Mouse (Mus musculus): ENCODE results near the gene Tsen2. TPM values are rescaled to one million over a fixed set of nuclear protein-coding genes. Genes with fewer than 3 reads are reported as not detected.

The Tsen2 gene
- 6.8 and 8.1 TPM in 2 replicates for polyA plus RNA-seq (2012; rRNA removed; ENCODE audit: low replicate concordance)

GRCm38 (mm10) chr6:115544442-115544970, at the start of gene Tsen2:
Tsen2 (plus strand) TSS chr6:115544664.

DNA sequence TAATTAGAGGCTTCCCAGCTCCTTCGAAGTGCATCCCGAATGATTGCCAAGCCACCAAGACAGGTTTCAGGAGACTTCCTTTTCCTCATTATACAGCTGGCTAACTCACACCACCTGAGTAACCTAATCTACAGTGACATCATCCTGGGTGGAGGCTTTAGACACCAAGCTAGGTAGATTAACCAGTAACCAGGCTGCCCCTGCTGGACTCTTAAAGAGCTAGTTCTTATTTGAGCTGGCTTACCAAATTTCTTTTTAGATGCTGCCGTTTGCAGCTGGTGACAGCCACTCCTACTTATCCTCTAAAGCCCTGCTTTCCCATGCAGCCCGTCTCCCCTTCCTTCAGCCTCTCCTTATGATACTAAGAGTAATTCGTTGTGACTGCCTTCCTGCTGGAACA, 48.0 kb downstream of the Tsen2 start, which contains the start of gene Mkrn2os:
TSS of gene Mkrn2os (minus strand) at position 119 of the 400 bp plus-strand sequence.

DNA sequence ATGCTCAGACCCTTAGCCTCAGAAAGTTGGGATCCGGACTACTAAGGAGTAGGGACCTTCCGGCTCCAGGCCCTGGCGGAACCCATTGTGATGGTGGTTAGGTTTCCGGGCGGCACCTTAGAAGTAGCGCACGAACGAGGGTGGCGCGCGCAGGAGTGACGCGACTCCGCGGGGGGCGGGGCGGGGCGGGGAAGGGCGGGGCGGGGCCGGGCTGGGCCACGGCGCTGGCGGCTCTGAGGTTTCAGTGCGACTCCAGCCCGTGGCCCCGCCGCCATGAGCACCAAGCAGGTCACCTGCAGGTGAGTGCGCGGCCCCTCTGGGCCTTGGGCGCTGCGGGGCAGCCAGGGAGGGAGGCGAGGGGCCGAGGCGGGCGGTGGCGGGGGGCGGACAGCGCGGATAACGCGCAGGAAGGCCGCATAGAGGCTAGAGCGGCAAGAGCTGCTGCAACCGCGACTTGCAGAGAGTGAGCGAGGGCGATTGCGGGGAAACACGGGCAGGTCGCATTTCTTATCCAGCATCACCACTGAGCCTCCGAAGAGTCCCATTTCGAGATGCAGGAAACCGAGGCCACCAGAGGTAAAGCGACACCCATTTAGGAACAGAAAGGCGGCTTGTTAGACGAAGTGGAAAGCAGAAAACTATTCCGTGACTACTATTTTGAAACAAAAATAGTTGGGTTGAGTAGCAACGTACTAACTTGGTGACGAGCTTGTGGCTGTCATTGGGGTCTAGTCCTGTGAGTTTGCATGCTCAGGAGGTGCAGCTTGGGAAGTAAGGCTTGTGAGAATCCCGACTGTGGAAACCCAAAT, 57.5 kb downstream of the Tsen2 start, which contains the start of gene Mkrn2:
TSS of gene Mkrn2 (plus strand) at position 188 of the 809 bp plus-strand sequence.

Other genes starting within 250 kb of the Tsen2 start
- 113 and 297 TPM in 2 replicates for gene Pparg, start 183.7 kb upstream of the Tsen2 start, polyA plus RNA-seq (2012; rRNA removed; ENCODE audit: low replicate concordance)
- gene Mkrn2os, start 47.9 kb downstream of the Tsen2 start, polyA plus RNA-seq (2012; rRNA removed; ENCODE audit: low replicate concordance): 1.0 TPM in 1 of 2 replicates, not detected in the other
- gene Mkrn2, start 57.2 kb downstream of the Tsen2 start, polyA plus RNA-seq (2012; rRNA removed; ENCODE audit: low replicate concordance): 82.4 and 102 TPM in 2 replicates
- gene Raf1, start 132.0 kb downstream of the Tsen2 start, polyA plus RNA-seq (2012; rRNA removed; ENCODE audit: low replicate concordance): 159 and 176 TPM in 2 replicates
- 0.30 and 2.7 TPM in 2 replicates for gene Tmem40, start 217.7 kb downstream of the Tsen2 start, polyA plus RNA-seq (2012; rRNA removed; ENCODE audit: low replicate concordance)
- 2.2 and 13.8 TPM in 2 replicates for gene Cand2, start 229.9 kb downstream of the Tsen2 start, polyA plus RNA-seq (2012; rRNA removed; ENCODE audit: low replicate concordance)

All from subcutaneous adipose tissue, adult 2 months (tissue).